Mouse (Mus musculus) MEL (cell line): Measurements from ENCODE around the gene Mrps17. TPM values are rescaled to one million over a fixed set of nuclear protein-coding genes. Genes with fewer than 3 reads are reported as not detected.

Source experiments
- DNase-seq: peaks from one replicate; pipeline ENCODE4 v3.0.0; 2011; ENCODE audit warnings: low read depth, low spot score
- H3K27ac ChIP-seq: 2 replicates; pipeline ENCODE4 v1.5.1; 2012; ENCODE audit warnings: low read depth, mild to moderate bottlenecking, control low read depth, low read length, moderate library complexity; ENCODE audit not compliant: control insufficient read depth
- H3K27me3 ChIP-seq, 2 experiments: fragments of 150-350 bp in 1 of 2; sonication (generic) in 1 of 2; 2 replicates each; pipeline ENCODE4 v1.6.1; 2012; ENCODE audit warnings: low read length in 2 of 2, mild to moderate bottlenecking in 2 of 2, improper control_type of control experiment in 1 of 2, moderate library complexity in 1 of 2; ENCODE audit not compliant: insufficient read depth in 2 of 2, control insufficient read depth in 1 of 2
- H3K36me3 ChIP-seq, 2 experiments: 2 replicates each; pipeline ENCODE4 v1.6.1; 2012 to 2014; ENCODE audit warnings: low read length in 2 of 2, improper control_type of control experiment in 1 of 2, inconsistent platforms in 1 of 2, mild to moderate bottlenecking in 1 of 2; ENCODE audit not compliant: insufficient read depth in 2 of 2, control insufficient read depth in 1 of 2
- H3K4me1 ChIP-seq, 2 experiments: fragments of 150-350 bp in 1 of 2; sonication (generic) in 1 of 2; 2 replicates each; pipeline ENCODE4 v1.6.1; 2012; ENCODE audit warnings: low read length in 2 of 2, improper control_type of control experiment in 1 of 2, mild to moderate bottlenecking in 1 of 2; ENCODE audit not compliant: insufficient read depth in 2 of 2, control insufficient read depth in 1 of 2
- H3K4me3 ChIP-seq, 2 experiments: fragments of 150-350 bp in 1 of 2; sonication (generic) in 1 of 2; 2 replicates each; pipeline ENCODE4 v1.5.1; 2012; ENCODE audit warnings: low read depth in 2 of 2, low read length in 2 of 2, mild to moderate bottlenecking in 2 of 2, moderate library complexity in 2 of 2, control low read depth in 1 of 2, improper control_type of control experiment in 1 of 2; ENCODE audit not compliant: control insufficient read depth in 1 of 2, insufficient read depth in 1 of 2
- H3K79me2 ChIP-seq: 2 replicates; pipeline ENCODE4 v1.6.1; 2012; ENCODE audit warnings: mild to moderate bottlenecking, low read length, moderate library complexity; ENCODE audit not compliant: control insufficient read depth, poor library complexity, insufficient read depth
- H3K9ac ChIP-seq: 2 replicates; pipeline ENCODE4 v1.6.1; 2012; ENCODE audit warnings: low read depth, mild to moderate bottlenecking, control low read depth, low read length, moderate library complexity; ENCODE audit not compliant: control insufficient read depth, poor library complexity, severe bottlenecking
- H3K9me3 ChIP-seq: fragments of 150-350 bp; sonication (generic); replicated peaks from 2 replicates; pipeline ENCODE4 v1.6.1; 2012; ENCODE audit warnings: mild to moderate bottlenecking, low read length, improper control_type of control experiment, moderate library complexity; ENCODE audit not compliant: insufficient read depth
- BHLHE40 ChIP-seq: IDR thresholded peaks from 2 replicates; pipeline ENCODE4 v1.6.1; 2012; ENCODE audit warnings: low read depth, mild to moderate bottlenecking, inconsistent platforms, low read length, improper control_type of control experiment, borderline replicate concordance
- CHD1 ChIP-seq: IDR thresholded peaks from 2 replicates; pipeline ENCODE4 v1.6.1; 2012; ENCODE audit warnings: low read depth, mild to moderate bottlenecking, inconsistent platforms, low read length, improper control_type of control experiment
- CHD2 ChIP-seq: IDR thresholded peaks from 2 replicates; pipeline ENCODE4 v1.6.1; 2011; ENCODE audit warnings: low read length, improper control_type of control experiment
- CTCF ChIP-seq, 3 experiments: IDR thresholded peaks in 2 of 3; conservative IDR thresholded peaks in 1 of 3; 2 replicates each; pipeline ENCODE4 v1.5.1; 2011 to 2012; ENCODE audit warnings: low read length in 3 of 3, low read depth in 2 of 3, mild to moderate bottlenecking in 2 of 3, improper control_type of control experiment in 1 of 3, inconsistent platforms in 1 of 3, mixed read lengths in 1 of 3, moderate library complexity in 1 of 3; ENCODE audit not compliant: control insufficient read depth in 1 of 3, insufficient read depth in 1 of 3, poor library complexity in 1 of 3, severe bottlenecking in 1 of 3
- ELF1 ChIP-seq: IDR thresholded peaks from 2 replicates; pipeline ENCODE4 v1.6.1; 2014; ENCODE audit warnings: low read depth, mild to moderate bottlenecking, inconsistent platforms, low read length, improper control_type of control experiment, moderate library complexity
- EP300 ChIP-seq, 2 experiments: IDR thresholded peaks; 2 replicates each; pipeline ENCODE4 v1.6.1; 2011; ENCODE audit warnings: improper control_type of control experiment in 2 of 2, low read length in 2 of 2, low read depth in 1 of 2, mild to moderate bottlenecking in 1 of 2
- ETS1 ChIP-seq: IDR thresholded peaks from 2 replicates; pipeline ENCODE4 v1.6.1; 2012; ENCODE audit warnings: low read depth, mild to moderate bottlenecking, inconsistent platforms, low read length, improper control_type of control experiment, moderate library complexity
- GATA1 ChIP-seq: IDR thresholded peaks from 2 replicates; pipeline ENCODE4 v1.6.1; 2011; ENCODE audit warnings: low read depth, low read length, improper control_type of control experiment
- HCFC1 ChIP-seq: IDR thresholded peaks from 2 replicates; pipeline ENCODE4 v1.6.1; 2012; ENCODE audit warnings: low read depth, mild to moderate bottlenecking, inconsistent platforms, low read length, improper control_type of control experiment, moderate library complexity
- MAZ ChIP-seq: IDR thresholded peaks from 2 replicates; pipeline ENCODE4 v1.6.1; 2012; ENCODE audit warnings: low read depth, mild to moderate bottlenecking, inconsistent platforms, low read length, improper control_type of control experiment
- MXI1 ChIP-seq: IDR thresholded peaks from 2 replicates; pipeline ENCODE4 v1.6.1; 2011; ENCODE audit warnings: mild to moderate bottlenecking, low read depth, low read length, improper control_type of control experiment
- MYC ChIP-seq: IDR thresholded peaks from 2 replicates; pipeline ENCODE4 v1.6.1; 2011; ENCODE audit warnings: low read depth, mild to moderate bottlenecking, low read length, improper control_type of control experiment, moderate library complexity
- POLR2AphosphoS2 ChIP-seq: IDR thresholded peaks from 2 replicates; pipeline ENCODE4 v1.6.1; 2011; ENCODE audit warnings: low read length, improper control_type of control experiment
- RCOR1 ChIP-seq: IDR thresholded peaks from 2 replicates; pipeline ENCODE4 v1.6.1; 2012; ENCODE audit warnings: low read depth, mild to moderate bottlenecking, inconsistent platforms, low read length, improper control_type of control experiment
- SIN3A ChIP-seq: IDR thresholded peaks from 2 replicates; pipeline ENCODE4 v1.6.1; 2012; ENCODE audit warnings: low read length, improper control_type of control experiment, inconsistent platforms
- SMC3 ChIP-seq: IDR thresholded peaks from 2 replicates; pipeline ENCODE4 v1.6.1; 2011; ENCODE audit warnings: low read depth, low read length, improper control_type of control experiment
- TCF12 ChIP-seq: IDR thresholded peaks from 2 replicates; pipeline ENCODE4 v1.6.1; 2014; ENCODE audit warnings: low read depth, mild to moderate bottlenecking, inconsistent platforms, low read length, improper control_type of control experiment, moderate library complexity
- USF1 ChIP-seq: IDR thresholded peaks from 2 replicates; pipeline ENCODE4 v1.6.1; 2014; ENCODE audit warnings: low read depth, mild to moderate bottlenecking, inconsistent platforms, low read length, improper control_type of control experiment, moderate library complexity
- USF2 ChIP-seq, 2 experiments: IDR thresholded peaks; 2 replicates each; pipeline ENCODE4 v1.6.1; 2011 to 2012; ENCODE audit warnings: improper control_type of control experiment in 2 of 2, low read length in 2 of 2, borderline replicate concordance in 1 of 2, inconsistent platforms in 1 of 2, low read depth in 1 of 2, mild to moderate bottlenecking in 1 of 2; ENCODE audit not compliant: insufficient read depth in 1 of 2
- ZKSCAN1 ChIP-seq: IDR thresholded peaks from 2 replicates; pipeline ENCODE4 v1.6.1; 2012; ENCODE audit warnings: low read depth, mild to moderate bottlenecking, inconsistent platforms, low read length, improper control_type of control experiment, moderate library complexity
- ZNF384 ChIP-seq: IDR thresholded peaks from 2 replicates; pipeline ENCODE4 v1.6.1; 2012; ENCODE audit warnings: low read depth, mild to moderate bottlenecking, inconsistent platforms, low read length, improper control_type of control experiment
- polyA plus RNA-seq, 2 experiments: library from polyadenylated mRNA; stranded (reverse) in 1 of 2; unstranded in 1 of 2; fragments of >175 nt in 1 of 2; fragments of >200 nt in 1 of 2; gene quantifications; 2 replicates each; pipeline versions ENCODE4 v1.2.1 to v1.2.4; 2012; ENCODE audit warnings: low replicate concordance in 2 of 2, low read depth in 1 of 2; ENCODE audit not compliant: insufficient read length in 2 of 2, insufficient read depth in 1 of 2, missing spikeins in 1 of 2
- total RNA-seq: library from RNA; depleted of rRNA; stranded (reverse); fragments of 300-350 nt; gene quantifications from 2 replicates; pipeline ENCODE4 v1.2.3, GENCODE M21; 2012

Gene Mrps17
- total and polyA plus RNA-seq, 3 experiments, result 182 to 211 TPM; not detected in 1

DNA sequence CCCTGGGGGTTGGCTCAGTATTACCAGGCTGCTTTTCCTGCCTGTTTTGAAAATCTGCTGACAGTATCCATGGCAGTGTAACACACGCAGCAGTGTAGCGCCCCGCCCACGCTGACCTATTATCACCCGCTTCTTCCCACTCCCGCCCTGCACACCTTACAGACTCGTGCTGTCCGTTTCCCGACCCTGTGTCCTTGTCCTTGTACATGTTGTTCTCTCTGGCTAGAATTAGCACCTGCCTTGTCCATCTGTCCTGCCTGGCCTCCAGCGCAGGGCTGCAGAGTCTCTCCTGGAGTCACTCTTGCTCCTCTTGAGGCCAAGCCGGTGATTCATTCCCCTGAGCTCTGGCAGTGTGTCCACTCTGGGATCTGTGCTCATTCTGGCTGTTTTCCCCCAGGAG, 15.0 kb downstream of the Mrps17 start:
- H3K4me1 ChIP-seq, result peaks cover 15 to 39% of the 10 kb centered on the region in 2 experiments
- DNase-seq, result peak; percentile 50
- H3K9ac ChIP-seq, result peak overlapping the region; percentile 64
- H3K9me3 ChIP-seq, result no peaks in the 10 kb centered on the region
- H3K36me3 ChIP-seq, result peaks cover 0 to 32% of the 10 kb centered on the region in 2 experiments; a peak in 2 of 4 replicates
- H3K4me3 ChIP-seq, result peak overlapping the region; percentile 27 to 45
- peak overlapping the region; percentile 32 for H3K27ac ChIP-seq
- TF ChIP-seq POLR2AphosphoS2 (0 out of 2 replicates have a peak, but pooled peaks have one; percentile 35), USF2 (IDR thresholded peaks at IDR 0.05; ENCODE audit: borderline replicate concordance in 1 of 2, insufficient read depth in 1 of 2, low read depth in 1 of 2, low read length in 2 of 2) (no peak), BHLHE40 (no peak), SIN3A (peak; percentile 50; the same call in 1 of the 2 replicates), CHD1 (no peak), ETS1 (0 out of 2 replicates have a peak, but pooled peaks have one; percentile 8), MXI1 (peak; percentile 58; the same call in 1 of the 2 replicates), SMC3 (0 out of 2 replicates have a peak, but pooled peaks have one; percentile 4), EP300 (IDR thresholded peaks at IDR 0.05; ENCODE audit: low read depth in 1 of 2, low read length in 2 of 2) (0 out of 4 replicates have a peak, but pooled peaks of 1 of the 2 experiments have one; percentile 21), USF1 (no peak), MAZ (0 out of 2 replicates have a peak, but pooled peaks have one; percentile 11), ELF1 (no peak)
- TF ChIP-seq, all 39 proteins: peak for 7
- Histone ChIP-seq H3K79me2 (peaks cover 18% of the 10 kb centered on the region), H3K27me3 (no peaks in the 10 kb centered on the region)

DNA sequence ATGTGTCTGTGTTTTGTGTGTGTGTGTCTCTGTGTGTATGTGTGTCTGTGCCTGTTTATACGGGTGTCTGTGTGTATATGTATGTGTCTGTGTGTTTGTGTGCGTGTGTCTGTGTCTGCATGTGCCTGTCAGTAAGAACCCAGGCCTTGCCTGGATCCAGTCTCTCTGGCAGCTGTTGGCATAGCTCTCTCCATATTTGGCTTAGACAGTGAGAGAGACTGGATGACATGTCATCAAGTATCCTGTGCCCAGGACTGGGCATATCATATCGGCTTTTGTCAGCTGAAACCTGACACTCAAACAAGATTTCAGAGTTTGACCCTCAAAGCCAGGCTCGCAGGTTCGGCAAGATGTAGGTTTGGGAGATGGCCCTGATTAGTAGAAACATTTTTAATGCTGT, 15.7 kb downstream of the Mrps17 start:
- no peak for DNase-seq
- Histone ChIP-seq H3K4me3 (no peak overlapping the region), H3K4me1 (peaks cover 15 to 39% of the 10 kb centered on the region in 2 experiments), H3K27me3 (no peaks in the 10 kb centered on the region), H3K27ac (no peak overlapping the region), H3K9me3 (no peaks in the 10 kb centered on the region), H3K9ac (no peak overlapping the region), H3K36me3 (peaks cover 0 to 32% of the 10 kb centered on the region in 2 experiments; a peak in 2 of 4 replicates)
- TF ChIP-seq MYC (no peak), ZKSCAN1 (no peak), RCOR1 (no peak), USF2 (IDR thresholded peaks at IDR 0.05; ENCODE audit: borderline replicate concordance in 1 of 2, insufficient read depth in 1 of 2, low read depth in 1 of 2, low read length in 2 of 2) (no peak), ZNF384 (no peak), CHD2 (no peak), GATA1 (no peak), SMC3 (no peak), HCFC1 (no peak), CTCF (IDR thresholded peaks at IDR 0.05 in 2 of 3, conservative IDR thresholded peaks at IDR 0.05 in 1 of 3; ENCODE audit: control insufficient read depth in 1 of 3, insufficient read depth in 1 of 3, low read depth in 2 of 3, low read length in 3 of 3, poor library complexity in 1 of 3, severe bottlenecking in 1 of 3) (no peak), TCF12 (no peak), CHD1 (no peak)
- TF ChIP-seq, all 39 proteins: peak for 0
- H3K79me2 ChIP-seq, result peaks cover 13% of the 10 kb centered on the region
